Mouse (Mus musculus): ENCODE results near the gene Scaf4.
A peak's percentile ranks its signal among the peaks of the same experiment; 100 is the strongest.

Gene Scaf4

DNA sequence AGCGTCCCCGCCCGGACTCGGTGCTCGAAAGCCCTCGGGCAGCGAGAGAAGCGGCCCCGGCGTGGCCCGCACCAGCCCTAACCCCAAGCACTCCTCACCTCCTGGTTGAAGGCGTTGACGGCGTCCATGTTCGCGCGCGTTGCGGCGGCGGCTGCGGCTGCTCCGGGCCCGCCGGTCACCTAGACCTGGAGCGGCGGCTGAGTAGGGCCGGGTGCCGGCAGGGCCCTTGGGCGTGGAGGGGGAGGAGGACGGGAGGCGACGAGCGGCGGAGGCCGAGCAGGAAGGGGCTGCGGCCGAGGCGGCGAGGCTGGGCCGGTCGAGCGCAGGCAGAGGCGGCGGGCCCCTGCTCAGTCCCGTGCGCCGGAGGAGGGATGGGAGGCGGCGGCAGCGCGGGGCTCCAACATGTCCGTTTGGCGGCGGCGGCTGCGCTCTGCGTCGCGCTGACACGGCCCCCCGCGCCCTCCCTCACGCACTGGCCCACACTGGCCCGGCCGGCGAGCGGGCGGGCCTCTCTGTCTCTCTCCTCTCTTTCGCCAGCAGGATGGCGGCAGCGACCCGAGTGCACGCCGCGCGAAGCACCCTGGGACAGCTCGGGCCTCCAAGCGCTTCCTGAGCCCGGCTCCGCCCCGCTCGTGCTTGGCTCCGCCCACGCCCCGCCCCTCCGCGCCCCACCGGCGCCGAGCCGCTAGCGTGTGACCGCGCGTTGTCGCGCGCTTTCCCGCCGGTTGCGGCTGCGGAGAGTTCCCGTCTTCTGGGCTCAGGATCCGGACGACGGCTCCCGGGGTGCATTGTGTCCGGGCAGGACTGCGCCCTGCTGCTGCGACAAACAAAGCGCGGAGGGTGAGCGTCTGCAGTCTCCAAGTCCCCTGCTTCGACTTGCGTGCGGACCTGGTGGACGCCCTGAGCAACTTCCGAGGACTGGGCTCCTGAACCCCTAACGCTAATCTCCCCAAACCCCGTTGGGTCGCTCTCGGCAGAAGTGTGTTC lies at the start of gene Scaf4:
Scaf4 (minus strand) TSS at position 599 of the 987 bp plus-strand sequence.
- peak; percentile 87 to 92 for DNase-seq (ENCODE audit: low read depth in 2 of 2, low spot score in 2 of 2)

DNA sequence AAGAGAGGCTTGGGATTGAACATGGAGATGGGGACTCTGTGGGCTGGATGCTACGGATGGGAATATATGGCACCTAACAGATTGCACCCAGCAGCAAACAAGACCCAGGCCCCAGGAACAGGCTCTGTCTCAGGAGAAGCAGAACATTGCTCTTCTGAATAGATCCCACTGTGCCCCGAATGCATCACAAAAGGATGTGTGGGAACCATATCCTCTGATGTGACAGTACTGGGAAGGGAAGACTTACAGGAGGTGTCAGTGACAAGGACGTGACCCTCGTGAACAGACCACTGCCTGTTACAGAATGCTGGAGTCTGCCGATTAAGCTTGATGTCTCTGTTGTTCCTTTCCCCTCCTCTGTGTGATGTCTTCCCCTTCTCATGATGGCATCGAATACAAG lies 48.2 kb upstream of the Scaf4 start:
- no peak for DNase-seq (ENCODE audit: low read depth in 2 of 2, low spot score in 2 of 2)

DNA sequence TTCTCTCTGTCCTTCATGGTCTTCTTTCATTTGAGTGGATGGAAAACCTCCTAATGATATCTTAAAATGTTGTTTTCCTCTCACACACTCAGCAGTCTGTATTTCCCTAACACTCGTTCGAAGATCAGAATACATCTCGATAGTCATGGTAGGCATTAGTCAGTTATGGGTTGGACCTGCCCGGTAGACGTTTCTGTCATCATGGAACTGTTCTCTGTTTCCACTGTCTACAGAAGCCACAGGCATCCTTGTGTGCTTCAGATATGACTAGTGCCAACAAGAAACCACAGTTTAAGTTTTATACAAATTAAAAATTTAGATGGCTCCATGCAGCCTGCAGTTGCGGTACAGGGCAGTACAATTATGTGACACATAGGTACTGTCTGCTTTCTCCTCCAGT lies 46.7 kb upstream of the Scaf4 start:
- no peak for DNase-seq (ENCODE audit: low read depth in 2 of 2, low spot score in 2 of 2)

DNA sequence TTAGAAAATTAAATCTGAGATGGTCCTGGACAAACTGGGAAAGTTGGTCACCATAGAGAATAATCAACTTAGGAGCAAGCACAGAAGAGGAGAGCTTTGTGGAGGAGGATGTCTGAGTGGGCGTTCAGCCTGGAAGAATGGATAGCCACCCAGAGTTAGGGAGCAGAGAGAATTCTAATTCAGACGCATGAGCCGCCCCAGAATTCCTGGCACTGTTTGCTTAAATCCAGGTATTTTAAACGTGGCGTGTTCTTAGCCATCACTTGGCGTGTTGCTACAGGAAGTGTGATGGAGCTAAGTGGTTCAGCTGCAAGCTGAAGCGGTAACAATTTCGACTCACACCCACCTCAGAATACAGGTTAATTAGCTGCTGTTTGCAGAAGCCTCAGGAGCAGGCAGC lies 45.2 kb upstream of the Scaf4 start:
- DNase-seq (ENCODE audit: low read depth in 2 of 2, low spot score in 2 of 2) = no peak

DNA sequence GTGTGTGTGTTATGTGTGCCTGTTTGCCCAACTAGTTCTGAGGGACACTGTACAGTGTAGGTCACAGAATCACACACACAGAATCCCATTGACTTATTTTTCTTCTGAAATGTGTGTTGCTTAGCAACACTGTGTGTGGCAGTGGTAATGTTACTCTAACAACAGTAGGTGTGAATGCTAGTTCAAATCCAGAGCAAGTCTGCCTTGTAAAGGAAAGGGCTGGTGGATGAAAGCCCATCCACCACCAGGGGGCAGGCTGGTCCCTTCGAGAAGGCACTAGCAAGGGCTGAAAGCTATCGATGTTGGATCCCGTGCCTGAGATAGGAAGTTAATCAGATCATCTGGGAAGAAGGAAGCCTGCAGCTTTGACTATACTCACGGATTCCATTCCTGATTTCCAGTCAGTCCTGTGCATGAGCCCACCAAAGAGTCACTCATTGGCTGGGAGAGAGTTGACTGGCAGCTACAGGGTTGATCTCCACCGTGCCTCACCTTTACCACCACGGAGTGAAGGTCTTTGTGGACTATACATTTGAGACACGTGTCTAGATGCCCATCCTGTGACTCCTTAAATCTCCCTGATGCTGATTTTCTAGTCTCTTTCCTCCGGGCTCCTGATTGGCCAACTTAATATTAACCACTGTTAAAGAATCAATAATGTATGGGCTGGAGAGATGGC lies 38.7 kb upstream of the Scaf4 start:
- DNase-seq (ENCODE audit: low read depth in 2 of 2, low spot score in 2 of 2) = peak; percentile 44 to 64

DNA sequence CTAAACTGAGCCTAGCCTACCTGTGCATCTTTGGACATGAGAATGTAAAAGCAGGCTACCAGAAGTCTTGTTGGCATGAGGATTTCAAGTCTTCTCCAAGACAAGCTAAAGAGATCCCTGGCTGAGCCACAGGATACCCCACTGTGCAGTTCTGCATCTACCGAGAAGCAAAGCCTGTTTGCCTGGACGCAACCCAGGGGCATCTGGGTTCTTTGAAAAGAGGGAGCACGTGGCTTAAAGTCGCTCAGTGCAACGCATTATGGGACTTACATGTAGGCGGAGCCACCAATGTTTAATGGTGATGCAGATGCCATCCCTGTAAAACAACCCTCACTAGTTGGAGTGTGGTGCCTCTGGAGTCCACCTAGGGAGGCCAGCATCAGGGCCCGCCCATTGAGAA lies 35.0 kb upstream of the Scaf4 start:
- no peak for DNase-seq (ENCODE audit: low read depth in 2 of 2, low spot score in 2 of 2)

DNA sequence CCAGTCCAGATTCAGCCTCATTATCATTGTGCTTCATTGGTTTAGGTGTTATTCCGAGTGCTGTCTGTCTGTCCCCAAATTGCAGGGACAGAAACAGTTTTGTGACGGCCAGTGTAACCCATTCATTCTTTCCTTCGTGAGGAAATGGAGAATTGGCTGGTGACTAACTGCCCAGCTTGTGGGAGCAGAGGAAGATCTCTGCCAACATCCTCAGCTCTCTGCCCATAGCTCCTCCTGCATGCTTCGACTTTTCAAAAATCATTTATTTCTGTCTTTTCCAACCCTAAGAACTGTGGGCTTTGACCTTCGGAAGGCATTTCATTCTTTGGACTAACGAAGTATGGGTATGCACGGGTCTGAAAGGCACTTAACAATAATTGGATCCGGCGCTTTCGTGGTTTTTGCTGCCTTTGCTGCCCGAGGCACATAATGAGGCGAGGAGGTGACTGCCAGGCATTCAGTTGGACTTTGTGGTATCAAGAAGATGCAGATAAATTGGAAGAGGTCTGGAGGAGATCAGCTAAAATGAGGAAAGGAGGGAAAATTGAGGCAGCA lies 34.1 kb upstream of the Scaf4 start:
- DNase-seq (ENCODE audit: low read depth in 2 of 2, low spot score in 2 of 2) = no peak

DNA sequence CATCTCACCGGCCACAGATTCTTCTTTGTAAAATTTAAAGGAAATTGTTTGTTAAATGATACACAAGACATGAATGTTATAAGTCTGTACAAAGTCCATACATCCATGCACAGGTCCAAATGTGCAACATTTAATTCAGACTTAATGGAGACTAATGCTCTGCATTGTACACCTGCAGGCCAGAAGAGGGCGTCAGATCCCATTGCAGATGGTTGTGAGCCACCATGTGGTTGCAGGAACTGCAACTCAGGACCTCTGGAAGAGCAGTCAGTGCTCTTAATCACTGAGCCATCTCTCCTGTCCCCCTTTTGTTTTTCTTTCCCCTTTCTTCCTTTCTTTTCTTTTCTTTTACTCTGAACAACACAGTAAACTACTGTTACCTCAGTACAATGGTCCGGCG lies 33.5 kb upstream of the Scaf4 start:
- DNase-seq (ENCODE audit: low read depth in 2 of 2, low spot score in 2 of 2) = no peak

DNA sequence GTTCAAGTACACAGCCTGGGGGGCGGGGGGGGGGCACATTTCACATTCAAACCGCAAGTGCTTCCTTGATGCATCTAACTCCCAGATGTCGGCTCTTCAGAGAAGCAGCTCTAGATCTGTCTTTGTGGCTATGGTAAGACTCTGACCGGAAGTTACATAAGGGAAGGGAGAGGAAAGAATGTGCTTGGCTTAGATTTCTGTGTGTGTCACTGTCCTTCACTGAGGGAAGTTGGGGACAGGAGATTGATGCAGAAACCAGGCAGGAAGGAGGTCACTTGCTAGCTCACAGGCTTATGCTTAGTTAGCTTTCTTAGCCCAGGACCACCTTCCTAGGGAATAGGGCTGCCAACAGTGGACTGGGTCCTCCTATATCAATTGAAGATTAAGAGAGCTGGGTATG lies 31.6 kb upstream of the Scaf4 start:
- no peak for DNase-seq (ENCODE audit: low read depth in 2 of 2, low spot score in 2 of 2)

DNA sequence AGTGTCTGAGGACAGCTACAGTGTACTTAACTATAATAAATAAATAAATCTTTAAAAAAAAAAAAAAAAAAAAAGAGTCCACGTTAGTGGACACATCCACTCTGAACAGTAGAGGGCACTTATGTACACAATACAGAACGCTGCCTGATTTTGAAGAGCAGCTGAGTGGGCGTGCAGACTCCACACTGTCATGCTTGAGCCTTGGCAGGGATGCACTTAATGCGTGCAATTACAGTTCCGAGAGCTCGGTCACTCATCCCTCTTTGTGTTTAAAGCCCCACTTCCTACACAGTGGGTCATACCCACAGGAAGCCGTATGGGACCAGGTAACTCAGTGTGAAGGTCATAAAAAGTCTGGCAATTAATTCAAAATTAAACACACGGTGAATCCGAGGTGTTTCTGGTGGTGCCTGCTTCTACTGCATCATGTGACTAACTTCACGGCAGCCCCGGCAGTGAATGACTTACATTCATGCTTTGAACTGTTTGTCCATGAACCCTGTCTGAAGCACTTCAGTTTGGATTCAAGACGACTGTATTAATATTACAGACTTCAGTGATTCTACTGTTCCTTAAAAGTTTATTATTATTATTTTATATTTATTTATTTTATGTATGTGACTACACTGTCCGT lies 28.3 kb upstream of the Scaf4 start:
- DNase-seq (ENCODE audit: low read depth in 2 of 2, low spot score in 2 of 2) = no peak

DNA sequence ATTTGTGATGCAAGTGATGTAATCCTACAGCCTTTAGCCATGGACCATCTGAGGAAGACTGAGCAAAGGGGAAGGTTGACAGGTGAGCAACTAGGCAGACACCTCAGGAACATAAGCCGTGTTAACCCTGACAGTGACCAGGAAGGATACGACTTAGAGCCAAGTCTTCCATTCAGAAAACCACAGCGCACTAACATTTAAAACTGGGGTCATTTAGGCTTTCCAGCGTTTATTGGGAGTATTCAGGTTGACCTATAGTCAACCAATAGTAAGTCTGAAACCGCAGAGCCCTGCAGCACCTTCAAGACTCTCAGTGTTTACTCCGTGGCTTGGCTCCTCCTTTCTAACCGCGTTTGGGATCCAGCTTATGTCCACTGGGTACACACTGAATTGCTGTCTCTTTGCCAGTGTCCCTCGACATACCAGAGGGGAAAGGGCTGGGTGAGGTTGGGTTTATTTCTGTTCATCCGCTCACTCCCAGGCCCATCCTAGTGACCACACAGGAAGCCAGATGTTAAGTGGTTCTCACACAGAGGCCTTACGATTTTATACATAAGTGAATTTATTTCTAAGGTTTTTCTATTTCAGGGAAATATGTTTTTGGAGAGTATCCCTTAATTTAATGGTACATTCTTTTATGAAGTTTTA lies 26.3 kb upstream of the Scaf4 start:
- DNase-seq (ENCODE audit: low read depth in 2 of 2, low spot score in 2 of 2) = no peak

DNA sequence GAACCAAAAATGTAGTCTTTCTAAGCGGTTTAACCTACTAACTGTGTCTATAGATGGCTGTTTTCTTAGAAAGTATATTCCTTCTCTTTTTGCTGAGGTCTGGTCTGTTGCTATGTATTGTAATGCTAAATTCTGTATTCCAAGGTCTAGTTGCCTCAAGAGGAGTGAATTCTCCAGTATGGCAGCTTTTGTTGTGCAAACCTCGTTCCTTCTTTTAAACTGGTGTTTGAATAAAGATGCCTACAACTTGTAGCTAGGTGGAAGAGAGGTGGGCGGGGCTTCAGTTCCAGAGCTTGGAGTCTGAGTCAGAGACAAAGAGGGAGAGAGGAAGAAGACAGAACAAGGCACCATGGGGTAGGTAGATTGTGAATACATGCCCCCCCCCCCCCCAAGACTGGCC lies 25.5 kb upstream of the Scaf4 start:
- no peak for DNase-seq (ENCODE audit: low read depth in 2 of 2, low spot score in 2 of 2)

DNA sequence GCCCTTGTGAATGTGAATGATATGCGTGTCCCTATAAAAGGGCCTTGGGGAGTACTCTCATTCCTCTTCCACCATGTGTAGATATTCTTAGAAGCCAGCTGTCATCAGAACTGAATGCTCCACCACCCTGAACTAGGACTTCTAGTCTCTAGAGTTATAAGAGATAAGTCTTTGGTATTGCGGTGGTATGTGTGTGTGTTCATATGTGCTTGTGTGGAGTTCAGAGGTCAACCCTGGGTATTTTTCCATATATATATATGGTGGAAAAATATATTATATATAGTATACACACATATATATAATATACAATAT lies 19.6 kb upstream of the Scaf4 start:
- DNase-seq (ENCODE audit: low read depth in 2 of 2, low spot score in 2 of 2) = no peak

DNA sequence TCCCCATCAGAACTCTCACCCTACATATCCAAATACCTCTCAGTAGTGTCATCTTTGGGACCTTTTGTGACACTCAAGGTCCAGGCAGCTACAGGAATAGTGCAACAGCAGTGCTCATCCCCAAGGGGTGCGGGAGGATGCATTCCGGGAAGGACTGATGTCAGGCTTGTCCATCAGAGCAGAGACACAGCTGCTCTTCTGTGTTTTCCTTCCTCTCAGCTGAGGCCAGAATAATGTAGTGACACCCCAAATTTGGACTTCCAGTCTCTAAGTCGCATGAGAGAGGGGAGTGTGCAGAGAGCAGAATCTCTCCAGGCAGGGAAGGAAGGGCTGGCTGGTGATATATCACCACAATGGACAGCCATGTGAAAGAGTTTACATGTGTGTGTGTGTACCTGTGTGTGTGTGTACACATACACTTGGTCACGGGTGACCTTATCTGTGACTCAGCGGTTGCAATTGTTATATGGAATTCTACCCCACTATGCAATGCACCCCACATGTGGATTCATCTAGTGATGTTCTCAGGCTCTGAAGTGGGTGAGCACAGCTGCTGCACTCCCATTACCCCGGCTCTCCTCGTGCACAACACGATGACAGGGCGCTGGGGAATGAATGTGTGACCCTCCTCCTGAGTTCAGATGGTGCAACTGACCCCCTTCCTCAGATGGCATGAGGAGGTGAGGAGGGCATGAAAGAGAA lies 19.1 kb upstream of the Scaf4 start:
- DNase-seq (ENCODE audit: low read depth in 2 of 2, low spot score in 2 of 2) = no peak

DNA sequence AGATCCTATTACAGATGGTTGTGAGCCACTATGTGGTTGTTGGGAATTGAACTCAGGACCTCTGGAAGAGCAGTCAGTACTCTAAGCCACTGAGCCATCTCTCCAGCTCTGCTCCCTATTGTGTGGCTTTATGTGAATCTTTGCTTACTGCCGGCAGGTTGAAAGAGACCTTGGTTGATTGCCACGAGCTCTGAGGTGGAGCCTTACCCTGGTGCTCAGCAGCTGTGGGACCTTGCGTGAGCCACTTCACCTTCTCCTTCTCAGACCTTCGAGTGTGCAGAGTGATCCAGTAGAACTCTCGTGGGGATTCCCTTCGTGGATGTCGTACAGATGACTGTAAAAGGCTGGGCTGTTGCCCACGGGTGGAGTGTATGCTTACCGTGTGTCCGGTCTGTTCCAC lies 17.4 kb upstream of the Scaf4 start:
- DNase-seq (ENCODE audit: low read depth in 2 of 2, low spot score in 2 of 2) = no peak

DNA sequence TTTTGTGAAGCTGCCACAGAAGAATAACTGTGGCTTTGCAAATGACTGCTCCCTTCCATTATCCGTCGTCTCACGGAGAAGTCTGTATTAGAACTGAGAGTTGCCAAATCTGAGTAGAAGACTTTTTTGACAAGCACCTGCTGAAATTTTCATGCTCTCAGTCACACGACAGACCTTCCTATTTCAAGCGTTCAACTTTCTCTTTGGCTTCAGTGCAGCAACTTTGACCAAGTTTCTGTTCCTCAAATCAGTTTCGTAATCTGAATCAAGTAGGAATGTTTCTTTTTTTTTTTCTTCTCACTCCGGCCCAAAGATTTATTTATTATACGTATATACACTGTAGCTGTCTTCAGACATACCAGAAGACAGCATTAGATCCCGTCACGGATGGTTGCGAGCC lies 16.6 kb upstream of the Scaf4 start:
- DNase-seq (ENCODE audit: low read depth in 2 of 2, low spot score in 2 of 2) = no peak

DNA sequence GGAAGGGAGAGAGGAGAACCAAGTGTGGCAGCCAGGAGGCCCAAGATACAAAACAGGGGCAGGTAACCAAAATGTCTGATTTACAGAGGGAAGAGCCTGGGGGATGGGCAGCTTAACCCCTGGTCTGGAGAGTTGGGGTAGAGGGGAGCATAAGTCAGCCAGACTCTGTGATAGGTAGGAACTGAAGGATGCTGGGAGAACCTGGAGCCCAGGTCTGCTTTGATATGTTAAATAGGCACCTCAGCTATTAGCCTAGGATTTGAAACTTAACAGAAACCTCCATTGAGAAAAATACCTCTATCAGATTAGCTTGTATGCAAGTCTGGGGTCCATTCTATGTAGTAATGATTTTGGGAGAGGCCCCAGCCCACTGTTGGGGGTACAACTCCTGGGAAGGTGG lies 15.3 kb upstream of the Scaf4 start:
- no peak for DNase-seq (ENCODE audit: low read depth in 2 of 2, low spot score in 2 of 2)

DNA sequence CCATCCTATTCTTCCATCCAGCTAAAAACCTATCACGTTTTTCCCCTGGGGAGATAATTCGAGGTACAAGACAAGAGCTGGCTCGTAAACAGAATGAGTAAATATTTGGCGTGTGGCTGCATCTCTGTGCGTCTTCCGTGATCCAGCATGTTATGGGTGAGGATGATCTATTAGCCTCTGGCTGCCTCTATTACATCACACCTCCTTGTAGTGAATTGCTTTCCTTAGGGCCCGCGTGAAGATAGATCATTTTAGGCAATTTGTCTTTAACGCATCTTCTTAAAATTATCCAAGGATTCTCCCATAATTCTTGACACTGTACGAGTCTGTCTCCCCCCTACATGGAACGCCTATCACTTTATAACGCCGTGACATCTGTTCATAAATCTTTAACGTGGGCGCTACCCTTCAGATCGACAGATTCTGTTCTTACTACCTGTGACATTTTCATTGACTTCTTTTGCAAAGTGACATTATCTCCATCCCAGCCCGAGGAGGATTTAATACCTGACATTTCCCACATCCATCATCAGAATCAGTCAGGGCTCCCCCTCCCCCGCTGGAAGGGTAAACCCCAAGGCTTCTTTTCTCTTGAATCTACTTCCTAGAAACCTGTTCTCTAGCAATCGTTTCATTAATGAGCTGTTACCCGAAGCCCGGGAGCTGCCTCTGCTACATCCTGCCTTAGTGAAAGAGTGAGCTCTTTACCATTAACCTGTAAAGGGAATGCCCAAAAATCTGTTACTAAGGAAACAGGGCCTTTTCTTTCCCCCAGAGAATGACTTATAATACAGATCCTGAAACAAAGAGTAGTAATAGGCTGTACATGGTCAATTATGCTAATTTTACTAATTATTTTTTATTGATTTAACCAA lies 14.4 kb upstream of the Scaf4 start:
- DNase-seq (ENCODE audit: low read depth in 2 of 2, low spot score in 2 of 2) = no peak

DNA sequence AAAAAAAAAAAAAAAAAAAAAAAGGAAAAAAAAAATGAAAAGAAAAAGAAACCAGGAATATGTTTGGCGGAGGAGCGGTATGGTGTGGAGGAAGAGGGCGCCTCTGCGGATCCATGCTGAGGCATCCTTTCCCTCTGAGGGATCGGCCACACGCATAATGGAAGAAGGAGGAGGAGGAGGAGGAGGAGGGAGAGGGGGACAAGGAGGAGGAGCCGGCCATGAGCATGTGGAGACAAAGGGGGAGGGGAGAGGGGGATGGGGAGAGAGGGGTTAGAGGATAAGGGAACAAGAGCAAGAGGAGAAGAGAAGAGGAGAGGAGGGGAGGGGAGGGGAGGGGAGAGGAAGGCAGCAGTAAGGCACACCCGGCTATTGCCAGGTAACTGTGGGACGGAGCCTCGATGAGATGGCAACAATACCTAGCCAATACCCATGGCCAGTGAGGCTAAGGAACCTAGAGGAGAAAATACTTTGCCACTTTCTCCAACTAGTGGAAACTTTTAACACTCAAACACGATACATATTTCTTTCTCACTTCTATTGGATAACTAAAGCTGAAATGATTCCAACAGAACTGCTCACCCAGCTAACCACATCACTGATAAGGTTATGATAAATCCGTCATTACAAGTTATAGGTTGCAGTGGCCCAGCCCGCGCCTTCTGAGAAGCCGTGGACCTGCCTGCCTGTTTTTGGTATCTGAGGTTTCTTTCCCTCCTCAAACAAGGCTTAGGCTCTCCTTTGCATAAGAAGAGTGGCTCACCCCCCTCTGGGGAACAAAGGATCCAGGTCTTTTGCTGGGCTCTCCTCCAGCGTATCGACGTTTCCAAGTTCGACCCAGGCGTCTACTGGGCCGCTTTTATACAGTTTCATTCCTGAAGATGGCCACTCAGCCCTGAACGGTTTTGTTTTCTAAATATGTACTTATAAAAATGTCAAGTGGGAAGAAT lies 13.4 kb upstream of the Scaf4 start:
- DNase-seq (ENCODE audit: low read depth in 2 of 2, low spot score in 2 of 2) = no peak

Measured in CD8-positive naive resting alpha-beta T cell, adult 2 months (primary cell).